Mouse (Mus musculus) thymus, postnatal 14 days (tissue): ENCODE measurements around the gene Phldb2.

Experiments used
- DNase-seq: peaks from one replicate; pipeline ENCODE4 v3.0.0; 2021

Phldb2 gene

GRCm38 (mm10) chr16:45890471-45891200 lies 62.8 kb downstream of the Phldb2 start:
- DNase-seq = no peak

GRCm38 (mm10) chr16:45889636-45890035 lies 63.8 kb downstream of the Phldb2 start:
- DNase-seq = no peak

- no peak for DNase-seq
These were observed 66.8 kb downstream of the Phldb2 start for GRCm38 (mm10) chr16:45886599-45886998.

- DNase-seq = no peak
These were observed 69.2 kb downstream of the Phldb2 start for GRCm38 (mm10) chr16:45884194-45884593.

GRCm38 (mm10) chr16:45881177-45881832 lies 72.1 kb downstream of the Phldb2 start:
- no peak for DNase-seq

GRCm38 (mm10) chr16:45880101-45880751 lies 73.2 kb downstream of the Phldb2 start:
- DNase-seq = no peak

GRCm38 (mm10) chr16:45877739-45878138 lies 75.7 kb downstream of the Phldb2 start:
- no peak for DNase-seq

GRCm38 (mm10) chr16:45877171-45877570 lies 76.2 kb downstream of the Phldb2 start:
- no peak for DNase-seq

GRCm38 (mm10) chr16:45873397-45873796 lies 80.0 kb downstream of the Phldb2 start:
- no peak for DNase-seq

- no peak for DNase-seq
These were observed 82.0 kb downstream of the Phldb2 start for GRCm38 (mm10) chr16:45871286-45871976.

- no peak for DNase-seq
These were observed 82.7 kb downstream of the Phldb2 start for GRCm38 (mm10) chr16:45870651-45871050.

- no peak for DNase-seq
These were observed 84.4 kb downstream of the Phldb2 start for GRCm38 (mm10) chr16:45869044-45869443.

- DNase-seq = no peak
These were observed 96.0 kb downstream of the Phldb2 start for GRCm38 (mm10) chr16:45857277-45857863.

- DNase-seq = no peak
These were observed 98.9 kb downstream of the Phldb2 start for GRCm38 (mm10) chr16:45854499-45854898.

- no peak for DNase-seq
These were observed 104.4 kb downstream of the Phldb2 start for GRCm38 (mm10) chr16:45849045-45849444.

- no peak for DNase-seq
These were observed 108.5 kb downstream of the Phldb2 start for GRCm38 (mm10) chr16:45844875-45845274.

- peak; percentile 61 for DNase-seq
These were observed 109.2 kb downstream of the Phldb2 start for GRCm38 (mm10) chr16:45844049-45844780.

GRCm38 (mm10) chr16:45843351-45843891 lies 110.0 kb downstream of the Phldb2 start:
- no peak for DNase-seq

GRCm38 (mm10) chr16:45842440-45842839 lies 111.0 kb downstream of the Phldb2 start:
- DNase-seq = no peak

GRCm38 (mm10) chr16:45841806-45842205 lies 111.6 kb downstream of the Phldb2 start:
- no peak for DNase-seq

- DNase-seq = no peak
These were observed 112.4 kb downstream of the Phldb2 start for GRCm38 (mm10) chr16:45841016-45841415.
